Mouse (Mus musculus): ENCODE results near the gene Jade3. TPM values are rescaled to one million over a fixed set of nuclear protein-coding genes. Genes with fewer than 3 reads are reported as not detected.

Jade3 gene
- total and polyA plus RNA-seq, 2 experiments from 2014 or later = 2.6 to 8.1 TPM

GRCm38 (mm10) chrX:20549532-20549931 is 124.0 kb downstream of the Jade3 start, which contains the start of gene Rgn:
Gene Rgn, plus strand, starts transcription at chrX:20549787.
- H3K9me3 ChIP-seq (ENCODE audit: low read length) = no peaks in the 10 kb centered on the region
- H3K9ac ChIP-seq (replicated peaks; ENCODE audit: low read length, poor library complexity, severe bottlenecking) = no peak within 1 kb of the TSS; the same call in 1 of the 2 replicates
- H3K27ac ChIP-seq (ENCODE audit: low read depth, low read length) = no peak within 1 kb of the TSS
- no peak for ATAC-seq (ENCODE audit: low FRiP score)
- H3K4me3 ChIP-seq (ENCODE audit: low read depth, low read length) = peak within 1 kb of the TSS; percentile 32
- H3K36me3 ChIP-seq (ENCODE audit: insufficient read depth, low read length) = no peaks in the 10 kb centered on the region
- no peaks in the 10 kb centered on the region for H3K27me3 ChIP-seq (ENCODE audit: insufficient read depth, low read length)
- H3K4me2 ChIP-seq (ENCODE audit: low read depth, low read length, poor library complexity, severe bottlenecking) = peak within 1 kb of the TSS; percentile 61; the same call in 1 of the 2 replicates
- WGBS = 74% methylated on average over 3 of the region's 3 CpGs
- no peak for TF ChIP-seq CTCF (IDR thresholded peaks at IDR 0.05)
- DNase-seq (ENCODE audit: low spot score) = no peak
- no peaks in the 10 kb centered on the region for H3K4me1 ChIP-seq (ENCODE audit: insufficient read depth, low read length)

- WGBS = 80% methylated on average over 2 of the region's 2 CpGs
- TF ChIP-seq CTCF (IDR thresholded peaks at IDR 0.05) = no peak
These were observed 126.7 kb downstream of the Jade3 start for GRCm38 (mm10) chrX:20552199-20552598.

GRCm38 (mm10) chrX:20561846-20562245 is 136.4 kb downstream of the Jade3 start:
- no peaks in the 10 kb centered on the region for H3K4me1 ChIP-seq (ENCODE audit: insufficient read depth, low read length)
- no peak overlapping the region for H3K9ac ChIP-seq (replicated peaks; ENCODE audit: low read length, poor library complexity, severe bottlenecking)
- peak; percentile 68 for TF ChIP-seq CTCF (IDR thresholded peaks at IDR 0.05)
- no peaks in the 10 kb centered on the region for H3K27me3 ChIP-seq (ENCODE audit: insufficient read depth, low read length)
- H3K4me2 ChIP-seq (ENCODE audit: low read depth, low read length, poor library complexity, severe bottlenecking) = no peak overlapping the region
- WGBS = 32% methylated on average over 1 of the region's 1 CpGs
- H3K9me3 ChIP-seq (ENCODE audit: low read length) = no peaks in the 10 kb centered on the region
- peak; percentile 12 for DNase-seq (ENCODE audit: low spot score)
- ATAC-seq (ENCODE audit: low FRiP score) = no peak
- H3K36me3 ChIP-seq (ENCODE audit: insufficient read depth, low read length) = no peaks in the 10 kb centered on the region
- H3K27ac ChIP-seq (ENCODE audit: low read depth, low read length) = no peak overlapping the region
- H3K4me3 ChIP-seq (ENCODE audit: low read depth, low read length) = no peak overlapping the region

More at GRCm38 (mm10) chrX:20552199-20552598, 126.7 kb downstream of the Jade3 start:
- Histone ChIP-seq H3K9ac (replicated peaks; ENCODE audit: low read length, poor library complexity, severe bottlenecking) (no peak overlapping the region), H3K27me3 (ENCODE audit: insufficient read depth, low read length) (no peaks in the 10 kb centered on the region), H3K4me3 (ENCODE audit: low read depth, low read length) (no peak overlapping the region), H3K27ac (ENCODE audit: low read depth, low read length) (no peak overlapping the region), H3K4me1 (ENCODE audit: insufficient read depth, low read length) (no peaks in the 10 kb centered on the region), H3K36me3 (ENCODE audit: insufficient read depth, low read length) (no peaks in the 10 kb centered on the region), H3K9me3 (ENCODE audit: low read length) (no peaks in the 10 kb centered on the region), H3K4me2 (ENCODE audit: low read depth, low read length, poor library complexity, severe bottlenecking) (no peak overlapping the region)
- DNase-seq (ENCODE audit: low spot score) (no peak), ATAC-seq (ENCODE audit: low FRiP score) (no peak)

GRCm38 (mm10) chrX:20563941-20564340 is 138.5 kb downstream of the Jade3 start:
- H3K9ac ChIP-seq (replicated peaks; ENCODE audit: low read length, poor library complexity, severe bottlenecking) = no peak overlapping the region
- no peak overlapping the region for H3K27ac ChIP-seq (ENCODE audit: low read depth, low read length)
- no peak overlapping the region for H3K4me2 ChIP-seq (ENCODE audit: low read depth, low read length, poor library complexity, severe bottlenecking)
- no peak overlapping the region for H3K4me3 ChIP-seq (ENCODE audit: low read depth, low read length)
- no peak for TF ChIP-seq CTCF (IDR thresholded peaks at IDR 0.05)
- DNase-seq (ENCODE audit: low spot score) (no peak), ATAC-seq (ENCODE audit: low FRiP score) (no peak)
- H3K4me1 ChIP-seq (ENCODE audit: insufficient read depth, low read length) = no peaks in the 10 kb centered on the region
- peaks cover 3% of the 10 kb centered on the region; the same call in 1 of the 2 replicates for H3K9me3 ChIP-seq (ENCODE audit: low read length)
- 64% methylated on average over 4 of the region's 4 CpGs for WGBS
- no peaks in the 10 kb centered on the region for H3K27me3 ChIP-seq (ENCODE audit: insufficient read depth, low read length)
- H3K36me3 ChIP-seq (ENCODE audit: insufficient read depth, low read length) = no peaks in the 10 kb centered on the region

Other genes with a start within 250 kb of the Jade3 start
- 89.7 and 94.6 TPM in 2 replicates for gene Slc9a7, start 133.9 kb upstream of the Jade3 start, total RNA-seq (2014; rRNA removed)
- gene Slc9a7, start 133.9 kb upstream of the Jade3 start, polyA plus RNA-seq (2015; fragmentation: Nextera tagmentation; extraction: Ambion mirVana) = 13.3 and 13.5 TPM in 2 replicates
- gene Rp2, start 61.2 kb upstream of the Jade3 start, total RNA-seq (2014; rRNA removed) = 14.5 and 16.3 TPM in 2 replicates
- 8.4 and 8.6 TPM in 2 replicates for gene Rp2, start 61.2 kb upstream of the Jade3 start, polyA plus RNA-seq (2015; fragmentation: Nextera tagmentation; extraction: Ambion mirVana)
- 0.11 and 0.19 TPM in 2 replicates for gene Rgn, start 124.1 kb downstream of the Jade3 start, total RNA-seq (2014; rRNA removed)
- gene Rgn, start 124.1 kb downstream of the Jade3 start, polyA plus RNA-seq (2015; fragmentation: Nextera tagmentation; extraction: Ambion mirVana) = 0.83 and 1.1 TPM in 2 replicates
- gene Rbm10, start 191.8 kb downstream of the Jade3 start, total RNA-seq (2014; rRNA removed) = 55.2 and 60.4 TPM in 2 replicates
- 27.5 and 28.7 TPM in 2 replicates for gene Rbm10, start 191.8 kb downstream of the Jade3 start, polyA plus RNA-seq (2015; fragmentation: Nextera tagmentation; extraction: Ambion mirVana)
- 96.6 and 109 TPM in 2 replicates for gene Ndufb11, start 191.9 kb downstream of the Jade3 start, total RNA-seq (2014; rRNA removed)
- 277 and 295 TPM in 2 replicates for gene Ndufb11, start 191.9 kb downstream of the Jade3 start, polyA plus RNA-seq (2015; fragmentation: Nextera tagmentation; extraction: Ambion mirVana)
- gene Uba1, start 232.6 kb downstream of the Jade3 start, total RNA-seq (2014; rRNA removed) = 594 and 646 TPM in 2 replicates
- gene Uba1, start 232.6 kb downstream of the Jade3 start, polyA plus RNA-seq (2015; fragmentation: Nextera tagmentation; extraction: Ambion mirVana) = 263 and 265 TPM in 2 replicates

Data from midbrain, postnatal 0 days (tissue).